ENCODE assay signal across 10 mouse cellular contexts in genomic region chr19:45938064-45938463, GRCm38 (mm10).
A peak's percentile ranks its signal among the peaks of the same experiment; 100 is the strongest.
DNase-seq lines count a peak whose midpoint lies in the region; ATAC-seq and TF ChIP-seq lines count a peak whose summit lies in the region.
"Had no signal": no experiment of that assay in that cellular context is flagged by ENCODE, and none has a peak within 500 bp of the region (broad histone marks: within the 10 kb centered on the region; RNA-seq: fewer than 3 reads in every experiment).

No protein-coding gene starts in this region.

- H3K36me3 ChIP-seq in MEL (ENCODE audit: control insufficient read depth in 1 of 2, insufficient read depth in 2 of 2, low read length in 2 of 2), result no peaks in the 10 kb centered on the region; a peak in 2 of 4 replicates
- H3K36me3 ChIP-seq in forebrain, embryonic 16.5 days (ENCODE audit: control insufficient read depth, insufficient read depth), result no peaks in the 10 kb centered on the region; the same call in 1 of the 2 replicates

- no peaks in the 10 kb centered on the region for H3K79me2 ChIP-seq in MEL (ENCODE audit: control insufficient read depth, insufficient read depth, low read length, poor library complexity)

- WGBS in forebrain, embryonic 16.5 days, result 31% methylated on average over 3 of the region's 3 CpGs

- intact Hi-C loops in gastrocnemius, adult 2 months (cut with DNase I), result no loop called here

- no peak overlapping the region for H3K27ac ChIP-seq in MEL (ENCODE audit: control insufficient read depth, low read depth, low read length)
- peak overlapping the region; percentile 45 for H3K27ac ChIP-seq in forebrain, embryonic 16.5 days (ENCODE audit: low read length)
- H3K27ac ChIP-seq in gastrocnemius, adult 2 months, result no peak overlapping the region
- H3K27ac ChIP-seq: limb, embryonic 15.5 days had no signal

- no peak for TF ChIP-seq EP300 in MEL (IDR thresholded peaks at IDR 0.05; ENCODE audit: low read depth in 1 of 2, low read length in 2 of 2)

- no peak for ATAC-seq in forebrain, embryonic 16.5 days

- TF ChIP-seq POLR2A in MEL (IDR thresholded peaks at IDR 0.05; ENCODE audit: control insufficient read depth in 1 of 2, insufficient read depth in 1 of 2, low read depth in 1 of 2, low read length in 2 of 2, poor library complexity in 1 of 2), result no peak

- TF ChIP-seq CTCF in MEL (IDR thresholded peaks at IDR 0.05 in 2 of 3, conservative IDR thresholded peaks at IDR 0.05 in 1 of 3; ENCODE audit: control insufficient read depth in 1 of 3, insufficient read depth in 1 of 3, low read depth in 2 of 3, low read length in 3 of 3, poor library complexity in 1 of 3, severe bottlenecking in 1 of 3), result no peak
- no peak for TF ChIP-seq CTCF in gastrocnemius, adult 2 months (IDR thresholded peaks at IDR 0.05)

- TF ChIP-seq RAD21 in MEL (IDR thresholded peaks at IDR 0.05; ENCODE audit: low read depth, low read length), result no peak

- no peak overlapping the region for H3K4me3 ChIP-seq in MEL (ENCODE audit: control insufficient read depth in 1 of 2, insufficient read depth in 1 of 2, low read depth in 2 of 2, low read length in 2 of 2)
- no peak overlapping the region for H3K4me3 ChIP-seq in forebrain, embryonic 16.5 days (replicated peaks; ENCODE audit: low read length)
- no peak overlapping the region for H3K4me3 ChIP-seq in gastrocnemius, adult 2 months
- H3K4me3 ChIP-seq: limb, embryonic 15.5 days had no signal

- peak; percentile 24 for DNase-seq in embryo, embryonic 11 days
- no peak for DNase-seq in embryo, embryonic 10 days (ENCODE audit: low spot score)
- DNase-seq in MEL (ENCODE audit: low read depth, low spot score), result peak; percentile 25
- peak; percentile 15 for DNase-seq in mesoderm, embryonic 11.5 days (ENCODE audit: low read depth, low spot score)
- DNase-seq in gastrocnemius, adult 2 months, result no peak
- no peak for DNase-seq in cerebellum, adult 9-10 months
- no peak for DNase-seq in thymus, postnatal 4 days
- DNase-seq: kidney, adult 18-20 months had no signal

- no peak overlapping the region for H3K4me2 ChIP-seq in forebrain, embryonic 16.5 days (ENCODE audit: low read length)
- H3K4me2 ChIP-seq: limb, embryonic 15.5 days had no signal

- H3K9ac ChIP-seq in MEL (ENCODE audit: control insufficient read depth, low read depth, low read length, poor library complexity, severe bottlenecking), result no peak overlapping the region
- H3K9ac ChIP-seq in forebrain, embryonic 16.5 days (replicated peaks; ENCODE audit: low read depth, low read length), result no peak overlapping the region; the same call in 1 of the 2 replicates
- H3K9ac ChIP-seq: limb, embryonic 15.5 days had no signal

- no peaks in the 10 kb centered on the region for H3K27me3 ChIP-seq in MEL (ENCODE audit: control insufficient read depth in 1 of 2, insufficient read depth in 2 of 2, low read length in 2 of 2)
- H3K27me3 ChIP-seq in forebrain, embryonic 16.5 days (replicated peaks; ENCODE audit: control insufficient read depth, insufficient read depth, low read length), result no peaks in the 10 kb centered on the region
- H3K27me3 ChIP-seq: limb, embryonic 15.5 days had no signal

- H3K9me3 ChIP-seq in MEL (replicated peaks; ENCODE audit: insufficient read depth, low read length), result no peaks in the 10 kb centered on the region
- no peaks in the 10 kb centered on the region for H3K9me3 ChIP-seq in forebrain, embryonic 16.5 days (ENCODE audit: control insufficient read depth, low read length)
- H3K9me3 ChIP-seq: limb, embryonic 15.5 days had no signal

- H3K4me1 ChIP-seq in MEL (ENCODE audit: control insufficient read depth in 1 of 2, insufficient read depth in 2 of 2, low read length in 2 of 2), result no peaks in the 10 kb centered on the region
- H3K4me1 ChIP-seq in forebrain, embryonic 16.5 days (replicated peaks; ENCODE audit: control insufficient read depth, insufficient read depth, low read length), result peaks cover 9% of the 10 kb centered on the region
- H3K4me1 ChIP-seq: limb, embryonic 15.5 days had no signal

TF ChIP-seq in MEL, 35 proteins besides CTCF, POLR2A, EP300 and RAD21:
- TF ChIP-seq BHLHE40 (IDR thresholded peaks at IDR 0.05; ENCODE audit: borderline replicate concordance, low read depth, low read length), result no peak
- TF ChIP-seq GATA1 (IDR thresholded peaks at IDR 0.05; ENCODE audit: low read depth, low read length), result 0 out of 2 replicates have a peak, but pooled peaks have one; percentile 14

Comparison
In these comparisons a context has a peak if more than half of its experiments do, and no peak if none do; other contexts are left out.
1. DNase-seq: peak in embryo, embryonic 11 days (single experiment), MEL (single experiment) and mesoderm, embryonic 11.5 days (single experiment); none in embryo, embryonic 10 days (single experiment), gastrocnemius, adult 2 months (single experiment), cerebellum, adult 9-10 months (single experiment) and thymus, postnatal 4 days (single experiment).